Mouse (Mus musculus): ENCODE measurements around the gene Nphp4. TPM values are rescaled to one million over a fixed set of nuclear protein-coding genes. Genes with fewer than 3 reads are reported as not detected.

Gene Nphp4
- polyA plus RNA-seq, 1 experiment from 2014 or later: 1.2 TPM

GRCm38 (mm10) chr4:152541172-152541571 is 64.7 kb downstream of the Nphp4 start:
- Histone ChIP-seq H3K9me3 (ENCODE audit: control insufficient read depth, low read length) (no peaks in the 10 kb centered on the region), H3K4me3 (ENCODE audit: low read depth, low read length) (no peak overlapping the region), H3K4me2 (no peak overlapping the region), H3K9ac (ENCODE audit: low read depth, low read length) (no peak overlapping the region), H3K27me3 (replicated peaks; ENCODE audit: control insufficient read depth, insufficient read depth, low read length) (no peaks in the 10 kb centered on the region), H3K27ac (ENCODE audit: low read depth, low read length) (no peak overlapping the region), H3K36me3 (ENCODE audit: control insufficient read depth, insufficient read depth, low read length) (no peaks in the 10 kb centered on the region), H3K4me1 (replicated peaks; ENCODE audit: control insufficient read depth, insufficient read depth, low read length) (no peaks in the 10 kb centered on the region)
- no peak for ATAC-seq (replicated peaks; ENCODE audit: low FRiP score)
- 19% methylated on average over 9 of the region's 9 CpGs for WGBS
- no peak for DNase-seq (ENCODE audit: low spot score)

- no peaks in the 10 kb centered on the region for H3K9me3 ChIP-seq (ENCODE audit: control insufficient read depth, low read length)
- H3K4me1 ChIP-seq (replicated peaks; ENCODE audit: control insufficient read depth, insufficient read depth, low read length): no peaks in the 10 kb centered on the region
- H3K27ac ChIP-seq (ENCODE audit: low read depth, low read length): no peak overlapping the region
- no peaks in the 10 kb centered on the region for H3K27me3 ChIP-seq (replicated peaks; ENCODE audit: control insufficient read depth, insufficient read depth, low read length)
- WGBS: 94% methylated on average over 11 of the region's 11 CpGs
- no peak overlapping the region for H3K4me3 ChIP-seq (ENCODE audit: low read depth, low read length)
- no peak overlapping the region for H3K9ac ChIP-seq (ENCODE audit: low read depth, low read length)
- no peaks in the 10 kb centered on the region for H3K36me3 ChIP-seq (ENCODE audit: control insufficient read depth, insufficient read depth, low read length)
- no peak for ATAC-seq (replicated peaks; ENCODE audit: low FRiP score)
- no peak overlapping the region for H3K4me2 ChIP-seq
- no peak for DNase-seq (ENCODE audit: low spot score)
Observed at GRCm38 (mm10) chr4:152542447-152542846, 65.9 kb downstream of the Nphp4 start.

GRCm38 (mm10) chr4:152546481-152546880 is 70.0 kb downstream of the Nphp4 start:
- H3K36me3 ChIP-seq (ENCODE audit: control insufficient read depth, insufficient read depth, low read length): no peaks in the 10 kb centered on the region
- H3K27ac ChIP-seq (ENCODE audit: low read depth, low read length): no peak overlapping the region
- DNase-seq (ENCODE audit: low spot score): no peak
- no peak for ATAC-seq (replicated peaks; ENCODE audit: low FRiP score)
- H3K9me3 ChIP-seq (ENCODE audit: control insufficient read depth, low read length): no peaks in the 10 kb centered on the region
- 64% methylated on average over 8 of the region's 8 CpGs for WGBS
- H3K27me3 ChIP-seq (replicated peaks; ENCODE audit: control insufficient read depth, insufficient read depth, low read length): no peaks in the 10 kb centered on the region
- peaks cover 5% of the 10 kb centered on the region; the same call in 1 of the 2 replicates for H3K4me1 ChIP-seq (replicated peaks; ENCODE audit: control insufficient read depth, insufficient read depth, low read length)
- no peak overlapping the region for H3K4me2 ChIP-seq
- no peak overlapping the region for H3K9ac ChIP-seq (ENCODE audit: low read depth, low read length)
- H3K4me3 ChIP-seq (ENCODE audit: low read depth, low read length): no peak overlapping the region

- Histone ChIP-seq H3K4me1 (replicated peaks; ENCODE audit: control insufficient read depth, insufficient read depth, low read length) (peaks cover 5% of the 10 kb centered on the region; the same call in 1 of the 2 replicates), H3K36me3 (ENCODE audit: control insufficient read depth, insufficient read depth, low read length) (no peaks in the 10 kb centered on the region), H3K27me3 (replicated peaks; ENCODE audit: control insufficient read depth, insufficient read depth, low read length) (no peaks in the 10 kb centered on the region), H3K9ac (ENCODE audit: low read depth, low read length) (no peak overlapping the region), H3K9me3 (ENCODE audit: control insufficient read depth, low read length) (no peaks in the 10 kb centered on the region), H3K27ac (ENCODE audit: low read depth, low read length) (no peak overlapping the region), H3K4me2 (peak overlapping the region; percentile 26; the same call in 1 of the 2 replicates), H3K4me3 (ENCODE audit: low read depth, low read length) (no peak overlapping the region)
- peak; percentile 77 for ATAC-seq (replicated peaks; ENCODE audit: low FRiP score)
- 36% methylated on average over 37 of the region's 37 CpGs for WGBS
- no peak for DNase-seq (ENCODE audit: low spot score)
Observed at GRCm38 (mm10) chr4:152547886-152548663, 71.6 kb downstream of the Nphp4 start.

- Histone ChIP-seq H3K4me3 (ENCODE audit: low read depth, low read length) (no peak overlapping the region), H3K4me1 (replicated peaks; ENCODE audit: control insufficient read depth, insufficient read depth, low read length) (peaks cover 5% of the 10 kb centered on the region; the same call in 1 of the 2 replicates), H3K4me2 (no peak overlapping the region), H3K27ac (ENCODE audit: low read depth, low read length) (no peak overlapping the region), H3K27me3 (replicated peaks; ENCODE audit: control insufficient read depth, insufficient read depth, low read length) (no peaks in the 10 kb centered on the region), H3K9ac (ENCODE audit: low read depth, low read length) (no peak overlapping the region), H3K36me3 (ENCODE audit: control insufficient read depth, insufficient read depth, low read length) (no peaks in the 10 kb centered on the region), H3K9me3 (ENCODE audit: control insufficient read depth, low read length) (no peaks in the 10 kb centered on the region)
- DNase-seq (ENCODE audit: low spot score): no peak
- ATAC-seq (replicated peaks; ENCODE audit: low FRiP score): no peak
- 87% methylated on average over 18 of the region's 18 CpGs for WGBS
Observed at GRCm38 (mm10) chr4:152549507-152550202, 73.1 kb downstream of the Nphp4 start.

- peaks cover 5% of the 10 kb centered on the region; the same call in 1 of the 2 replicates for H3K4me1 ChIP-seq (replicated peaks; ENCODE audit: control insufficient read depth, insufficient read depth, low read length)
- no peak for ATAC-seq (replicated peaks; ENCODE audit: low FRiP score)
- no peak overlapping the region for H3K4me3 ChIP-seq (ENCODE audit: low read depth, low read length)
- DNase-seq (ENCODE audit: low spot score): no peak
- H3K36me3 ChIP-seq (ENCODE audit: control insufficient read depth, insufficient read depth, low read length): no peaks in the 10 kb centered on the region
- no peak overlapping the region for H3K9ac ChIP-seq (ENCODE audit: low read depth, low read length)
- 91% methylated on average over 6 of the region's 6 CpGs for WGBS
- no peaks in the 10 kb centered on the region for H3K27me3 ChIP-seq (replicated peaks; ENCODE audit: control insufficient read depth, insufficient read depth, low read length)
- no peak overlapping the region for H3K27ac ChIP-seq (ENCODE audit: low read depth, low read length)
- H3K4me2 ChIP-seq: no peak overlapping the region
- H3K9me3 ChIP-seq (ENCODE audit: control insufficient read depth, low read length): no peaks in the 10 kb centered on the region
Observed at GRCm38 (mm10) chr4:152550203-152550549, 73.7 kb downstream of the Nphp4 start.

GRCm38 (mm10) chr4:152553582-152554285 is 77.2 kb downstream of the Nphp4 start:
- no peak overlapping the region for H3K4me2 ChIP-seq
- no peak overlapping the region for H3K9ac ChIP-seq (ENCODE audit: low read depth, low read length)
- no peak overlapping the region for H3K4me3 ChIP-seq (ENCODE audit: low read depth, low read length)
- H3K4me1 ChIP-seq (replicated peaks; ENCODE audit: control insufficient read depth, insufficient read depth, low read length): no peaks in the 10 kb centered on the region
- DNase-seq (ENCODE audit: low spot score) (no peak), ATAC-seq (replicated peaks; ENCODE audit: low FRiP score) (no peak)
- H3K27me3 ChIP-seq (replicated peaks; ENCODE audit: control insufficient read depth, insufficient read depth, low read length): no peaks in the 10 kb centered on the region
- WGBS: 80% methylated on average over 8 of the region's 8 CpGs
- H3K36me3 ChIP-seq (ENCODE audit: control insufficient read depth, insufficient read depth, low read length): no peaks in the 10 kb centered on the region
- H3K9me3 ChIP-seq (ENCODE audit: control insufficient read depth, low read length): no peaks in the 10 kb centered on the region
- H3K27ac ChIP-seq (ENCODE audit: low read depth, low read length): no peak overlapping the region

- 45% methylated on average over 18 of the region's 18 CpGs for WGBS
- Histone ChIP-seq H3K9ac (ENCODE audit: low read depth, low read length) (no peak overlapping the region), H3K4me2 (no peak overlapping the region), H3K4me1 (replicated peaks; ENCODE audit: control insufficient read depth, insufficient read depth, low read length) (no peaks in the 10 kb centered on the region), H3K4me3 (ENCODE audit: low read depth, low read length) (no peak overlapping the region), H3K27me3 (replicated peaks; ENCODE audit: control insufficient read depth, insufficient read depth, low read length) (no peaks in the 10 kb centered on the region), H3K27ac (ENCODE audit: low read depth, low read length) (no peak overlapping the region), H3K9me3 (ENCODE audit: control insufficient read depth, low read length) (no peaks in the 10 kb centered on the region), H3K36me3 (ENCODE audit: control insufficient read depth, insufficient read depth, low read length) (no peaks in the 10 kb centered on the region)
- ATAC-seq (replicated peaks; ENCODE audit: low FRiP score) (no peak), DNase-seq (ENCODE audit: low spot score) (no peak)
Observed at GRCm38 (mm10) chr4:152554421-152554820, 77.9 kb downstream of the Nphp4 start.

All from liver, embryonic 11.5 days (tissue).